Mouse (Mus musculus) liver, embryonic 14.5 days (tissue): ENCODE results near the gene Ercc6l2.

ENCODE experiments used
- CTCF ChIP-seq: IDR thresholded peaks from 2 replicates; pipeline ENCODE4 v1.5.1; 2016; ENCODE audit warnings: antibody characterized with exemption, low read depth, control low read depth
- EP300 ChIP-seq: IDR thresholded peaks from 2 replicates; pipeline ENCODE4 v1.6.1; 2016; ENCODE audit warnings: antibody characterized with exemption, low read depth

DNA sequence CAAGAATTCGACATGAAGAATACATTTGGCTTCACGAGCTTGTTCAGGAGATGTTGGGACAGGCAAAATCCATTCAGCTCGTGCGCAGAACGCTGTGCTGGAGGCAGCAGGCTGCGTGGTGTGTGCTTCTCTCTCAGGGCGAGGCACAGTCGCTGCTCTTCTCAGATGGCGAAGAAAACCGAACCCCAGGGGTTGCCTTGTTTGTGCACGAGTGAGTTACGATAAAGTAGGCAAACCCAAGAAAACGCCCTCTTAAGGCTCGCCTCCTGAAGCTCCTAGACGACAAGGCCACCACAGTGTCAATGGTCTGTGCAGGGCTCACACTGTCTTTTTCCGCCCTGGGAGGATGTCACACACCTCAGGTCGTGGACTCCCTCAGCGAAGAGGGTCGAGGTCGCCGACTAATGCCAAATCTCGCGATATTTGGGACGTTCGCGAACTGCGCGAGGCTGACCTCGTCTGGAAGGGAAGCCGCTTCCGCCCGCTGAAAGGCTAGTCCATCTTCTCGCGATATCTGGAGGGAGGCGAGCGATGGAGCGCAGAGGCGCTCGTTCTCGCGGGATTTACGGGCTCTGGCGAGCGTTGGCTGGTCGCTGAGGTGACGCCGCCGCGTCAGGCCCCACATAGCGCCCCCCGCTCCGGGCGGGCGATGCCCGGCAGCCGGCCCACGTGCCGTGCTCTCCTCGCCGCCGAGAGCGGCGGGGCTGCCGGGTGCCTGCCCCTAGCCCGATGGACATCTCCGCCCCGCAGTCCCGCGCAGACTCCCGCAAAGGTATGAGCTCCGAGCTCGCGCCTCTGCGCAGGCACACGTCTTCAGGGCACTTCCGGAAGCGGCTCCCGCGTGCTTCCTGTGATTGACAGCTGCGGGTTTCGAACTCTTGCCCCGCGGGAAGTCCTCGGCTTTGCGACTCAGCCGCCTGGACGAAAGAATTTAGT is at the start of gene Ercc6l2:
- TF ChIP-seq CTCF: no peak
- peak; percentile 89 for TF ChIP-seq EP300
